8 mouse cellular contexts compared by ENCODE assay signal in genomic region chr10:128922822-128923012, GRCm38 (mm10). TPM values are rescaled to one million over a fixed set of nuclear protein-coding genes. Genes with fewer than 3 reads are reported as not detected.
DNase-seq lines count a peak whose midpoint lies in the region; ATAC-seq and TF ChIP-seq lines count a peak whose summit lies in the region.

Gene Rdh5, minus strand, starts transcription at chr10:128922888.

- 0 out of 2 replicates have a peak, but pooled peaks cover 2% of the 10 kb centered on the region for H3K79me2 ChIP-seq in liver, adult 2 months (ENCODE audit: control insufficient read depth, insufficient read depth, low read length)

- H3K4me1 ChIP-seq in liver, adult 2 months (ENCODE audit: control insufficient read depth, insufficient read depth, low read length) = peaks cover 30% of the 10 kb centered on the region
- H3K4me1 ChIP-seq in cortical plate, adult 2 months (ENCODE audit: control insufficient read depth, insufficient read depth, low read length) = peaks cover 19% of the 10 kb centered on the region
- H3K4me1 ChIP-seq in hindbrain, postnatal 0 days (ENCODE audit: insufficient read depth, low read length) = peaks cover 23% of the 10 kb centered on the region
- H3K4me1 ChIP-seq in neural tube, embryonic 12.5 days = peaks cover 35% of the 10 kb centered on the region

- DNase-seq in liver, adult 2 months (ENCODE audit: extremely low read depth, low read depth, low spot score) = no peak
- DNase-seq in liver = no peak
- no peak for DNase-seq in hindbrain, postnatal 0 days (ENCODE audit: low spot score)
- DNase-seq in layer of hippocampus, postnatal 10 days (ENCODE audit: low spot score in 2 of 2) = no peak
- DNase-seq in thymus, postnatal 0 days (ENCODE audit: low spot score) = no peak
- no peak for DNase-seq in kidney, adult 9 months

- no peak for TF ChIP-seq CTCF in liver, adult 2 months (IDR thresholded peaks at IDR 0.05; ENCODE audit: low read depth, low read length)
- TF ChIP-seq CTCF in cortical plate, adult 2 months (IDR thresholded peaks at IDR 0.05; ENCODE audit: extremely low read depth, insufficient read depth, low read length) = no peak
- no peak for TF ChIP-seq CTCF in hindbrain, postnatal 0 days (IDR thresholded peaks at IDR 0.05; ENCODE audit: low read depth)

- H3K4me2 ChIP-seq in hindbrain, postnatal 0 days (ENCODE audit: low read depth, low read length) = peak within 1 kb of the TSS; percentile 72
- H3K4me2 ChIP-seq in neural tube, embryonic 12.5 days (replicated peaks) = peak within 1 kb of the TSS; percentile 67

- H3K9ac ChIP-seq in liver, adult 2 months (ENCODE audit: low read depth, low read length) = peak within 1 kb of the TSS; percentile 90
- H3K9ac ChIP-seq in hindbrain, postnatal 0 days (replicated peaks; ENCODE audit: low read length) = peak within 1 kb of the TSS; percentile 72
- peak within 1 kb of the TSS; percentile 76 for H3K9ac ChIP-seq in neural tube, embryonic 12.5 days

- H3K27me3 ChIP-seq in liver, adult 2 months (ENCODE audit: control insufficient read depth, insufficient read depth, low read length) = no peaks in the 10 kb centered on the region
- no peaks in the 10 kb centered on the region for H3K27me3 ChIP-seq in hindbrain, postnatal 0 days (ENCODE audit: insufficient read depth, low read length)
- no peaks in the 10 kb centered on the region for H3K27me3 ChIP-seq in neural tube, embryonic 12.5 days (replicated peaks)

- ATAC-seq in hindbrain, postnatal 0 days = no peak
- no peak for ATAC-seq in neural tube, embryonic 12.5 days (ENCODE audit: low FRiP score, low read depth)

- no peaks in the 10 kb centered on the region for H3K9me3 ChIP-seq in hindbrain, postnatal 0 days (ENCODE audit: low read length)
- no peaks in the 10 kb centered on the region for H3K9me3 ChIP-seq in neural tube, embryonic 12.5 days

- no peak for TF ChIP-seq POLR2A in liver, adult 2 months (IDR thresholded peaks at IDR 0.05; ENCODE audit: extremely low read depth, insufficient read depth, low read length)
- TF ChIP-seq POLR2A in cortical plate, adult 2 months (IDR thresholded peaks at IDR 0.05; ENCODE audit: extremely low read depth, insufficient read depth, low read length) = no peak

- H3K27ac ChIP-seq in liver, adult 2 months (replicated peaks; ENCODE audit: insufficient read depth, low read depth, low read length) = peak within 1 kb of the TSS; percentile 95
- peak within 1 kb of the TSS; percentile 94 for H3K27ac ChIP-seq in cortical plate, adult 2 months (ENCODE audit: insufficient read depth, low read length)
- peak within 1 kb of the TSS; percentile 95 for H3K27ac ChIP-seq in hindbrain, postnatal 0 days
- H3K27ac ChIP-seq in neural tube, embryonic 12.5 days = peak within 1 kb of the TSS; percentile 78

- peak within 1 kb of the TSS; percentile 70 for H3K4me3 ChIP-seq in liver, adult 2 months (ENCODE audit: insufficient read depth, low read depth, low read length)
- peak within 1 kb of the TSS; percentile 46 for H3K4me3 ChIP-seq in cortical plate, adult 2 months (ENCODE audit: insufficient read depth, low read length)
- H3K4me3 ChIP-seq in hindbrain, postnatal 0 days (ENCODE audit: low read length) = peak within 1 kb of the TSS; percentile 65
- H3K4me3 ChIP-seq in neural tube, embryonic 12.5 days = peak within 1 kb of the TSS; percentile 84

- 6% methylated on average over 1 of the region's 1 CpGs for WGBS in liver, adult 2 months
- WGBS in hindbrain, postnatal 0 days = 6% methylated on average over 1 of the region's 1 CpGs
- 8% methylated on average over 1 of the region's 1 CpGs for WGBS in neural tube, embryonic 12.5 days

- H3K36me3 ChIP-seq in liver, adult 2 months (ENCODE audit: control insufficient read depth, insufficient read depth, low read length) = no peaks in the 10 kb centered on the region
- H3K36me3 ChIP-seq in hindbrain, postnatal 0 days (ENCODE audit: insufficient read depth, low read length) = no peaks in the 10 kb centered on the region
- peaks cover 5% of the 10 kb centered on the region; the same call in 1 of the 2 replicates for H3K36me3 ChIP-seq in neural tube, embryonic 12.5 days

RNA-seq across cellular contexts. Expression of gene Rdh5, which starts in this region (rescaled TPM):
- 30.4 and 33.8 TPM in 2 replicates for total RNA-seq in liver, adult 2 months (2014; rRNA removed)
- polyA plus RNA-seq in liver, adult 2 months (2012; rRNA removed) = 86.2 and 91.8 TPM in 2 replicates
- polyA plus RNA-seq in cortical plate, adult 2 months (2012; rRNA removed) = 12.7 and 13.0 TPM in 2 replicates
- 22.6 and 24.8 TPM in 2 replicates for total RNA-seq in hindbrain, postnatal 0 days (2014; rRNA removed)
- 21.0 and 29.2 TPM in 2 replicates for polyA plus RNA-seq in hindbrain, postnatal 0 days (2015; fragmentation: Nextera tagmentation; extraction: Ambion mirVana)
- polyA plus RNA-seq in neural tube, embryonic 12.5 days (2016; fragmentation: Nextera tagmentation; extraction: Ambion mirVana) = 13.5 and 15.7 TPM in 2 replicates
- total RNA-seq in layer of hippocampus, postnatal 10 days (2021) = 1 to 10 TPM; 5.6 to 6.7 TPM
- 6.3 and 7.1 TPM in 2 replicates for polyA plus RNA-seq in thymus, postnatal 0 days (2015; fragmentation: Nextera tagmentation; extraction: Ambion mirVana)
